Mouse (Mus musculus) embryonic fibroblast, embryonic 13.5 days (primary cell): ENCODE measurements at regions not wholly inside any gene's neighbourhood (a gene's known extent, or its start where the extent isn't known, plus 50 kb on each side); places are given as distances from the start of the nearest gene placed in this dataset.

ENCODE experiments used
- H3K27ac ChIP-seq: 2 replicates; pipeline ENCODE4 v1.5.1; 2012; ENCODE audit warnings: low read length, control low read depth, inconsistent platforms; ENCODE audit not compliant: insufficient read depth
- H3K4me1 ChIP-seq: 2 replicates; pipeline ENCODE4 v1.6.1; 2011; ENCODE audit warnings: low read length; ENCODE audit not compliant: control insufficient read depth, insufficient read depth
- H3K4me3 ChIP-seq: 2 replicates; pipeline ENCODE4 v1.5.1; 2011; ENCODE audit warnings: mild to moderate bottlenecking, control low read depth, low read length; ENCODE audit not compliant: insufficient read depth
- CTCF ChIP-seq: IDR thresholded peaks from 2 replicates; pipeline ENCODE4 v1.5.1; 2011; ENCODE audit warnings: mild to moderate bottlenecking, control low read depth, low read length, moderate library complexity, borderline replicate concordance; ENCODE audit not compliant: insufficient read depth
- POLR2A ChIP-seq: IDR thresholded peaks from 2 replicates; pipeline ENCODE4 v1.6.1; 2011; ENCODE audit warnings: low read depth, mild to moderate bottlenecking, control low read depth, low read length, moderate library complexity

GRCm38 (mm10) chr14:108021331-108021730, 892.6 kb downstream of the Slitrk1 start:
- Histone ChIP-seq H3K27ac (no peak overlapping the region), H3K4me3 (no peak overlapping the region), H3K4me1 (no peaks in the 10 kb centered on the region)
- TF ChIP-seq CTCF = no peak

GRCm38 (mm10) chr14:107987752-107988285, 926.1 kb downstream of the Slitrk1 start:
- no peak overlapping the region for H3K27ac ChIP-seq
- no peak overlapping the region for H3K4me3 ChIP-seq
- no peaks in the 10 kb centered on the region for H3K4me1 ChIP-seq
- TF ChIP-seq POLR2A = no peak

GRCm38 (mm10) chr14:107978141-107978540, 935.8 kb downstream of the Slitrk1 start:
- no peak overlapping the region for H3K4me3 ChIP-seq
- TF ChIP-seq POLR2A = no peak
- no peak for TF ChIP-seq CTCF
- no peak overlapping the region for H3K27ac ChIP-seq
- no peaks in the 10 kb centered on the region for H3K4me1 ChIP-seq

GRCm38 (mm10) chr14:107952076-107952475, 961.9 kb downstream of the Slitrk1 start:
- TF ChIP-seq POLR2A (no peak), CTCF (no peak)
- no peak overlapping the region for H3K4me3 ChIP-seq
- H3K27ac ChIP-seq = no peak overlapping the region
- no peaks in the 10 kb centered on the region for H3K4me1 ChIP-seq

GRCm38 (mm10) chr14:107903717-107904116, 1010.2 kb downstream of the Slitrk1 start:
- Histone ChIP-seq H3K4me1 (no peaks in the 10 kb centered on the region), H3K27ac (no peak overlapping the region), H3K4me3 (no peak overlapping the region)
- no peak for TF ChIP-seq CTCF
- TF ChIP-seq POLR2A = no peak

- TF ChIP-seq CTCF = no peak
- no peak for TF ChIP-seq POLR2A
- Histone ChIP-seq H3K4me1 (no peaks in the 10 kb centered on the region), H3K4me3 (no peak overlapping the region), H3K27ac (no peak overlapping the region)
Measured at GRCm38 (mm10) chr14:107901823-107902222, 1012.1 kb downstream of the Slitrk1 start.

GRCm38 (mm10) chr14:107860895-107861294, 1053.1 kb downstream of the Slitrk1 start:
- Histone ChIP-seq H3K4me1 (no peaks in the 10 kb centered on the region), H3K27ac (no peak overlapping the region), H3K4me3 (no peak overlapping the region)
- TF ChIP-seq POLR2A (no peak), CTCF (no peak)

- Histone ChIP-seq H3K27ac (no peak overlapping the region), H3K4me3 (no peak overlapping the region), H3K4me1 (no peaks in the 10 kb centered on the region)
- TF ChIP-seq POLR2A (no peak), CTCF (no peak)
Measured at GRCm38 (mm10) chr14:107849688-107850087, 1064.3 kb downstream of the Slitrk1 start.

GRCm38 (mm10) chr14:107845289-107846215, 1068.4 kb downstream of the Slitrk1 start:
- no peak overlapping the region for H3K4me3 ChIP-seq
- H3K4me1 ChIP-seq = no peaks in the 10 kb centered on the region
- no peak overlapping the region for H3K27ac ChIP-seq
- TF ChIP-seq CTCF = no peak

- Histone ChIP-seq H3K4me1 (no peaks in the 10 kb centered on the region), H3K4me3 (no peak overlapping the region), H3K27ac (no peak overlapping the region)
- TF ChIP-seq POLR2A = no peak
- TF ChIP-seq CTCF = no peak
Measured at GRCm38 (mm10) chr14:107844533-107844932, 1069.4 kb downstream of the Slitrk1 start.

- no peak overlapping the region for H3K4me3 ChIP-seq
- H3K27ac ChIP-seq = no peak overlapping the region
- no peaks in the 10 kb centered on the region for H3K4me1 ChIP-seq
- TF ChIP-seq CTCF (no peak), POLR2A (no peak)
Measured at GRCm38 (mm10) chr14:107832976-107833375, 1081.0 kb downstream of the Slitrk1 start.
